Mouse (Mus musculus) embryo, embryonic 10 days (tissue): ENCODE results near the gene Havcr2.
"Not testable (repeated sequence)": the region's sequence is repeated elsewhere in the genome, so short reads cannot be mapped to it uniquely, and the experiment has no call there.

ENCODE experiments used
- DNase-seq: peaks from one replicate; pipeline ENCODE4 v3.0.0-alpha.2; 2015; ENCODE audit warnings: low spot score

Havcr2 gene

DNA sequence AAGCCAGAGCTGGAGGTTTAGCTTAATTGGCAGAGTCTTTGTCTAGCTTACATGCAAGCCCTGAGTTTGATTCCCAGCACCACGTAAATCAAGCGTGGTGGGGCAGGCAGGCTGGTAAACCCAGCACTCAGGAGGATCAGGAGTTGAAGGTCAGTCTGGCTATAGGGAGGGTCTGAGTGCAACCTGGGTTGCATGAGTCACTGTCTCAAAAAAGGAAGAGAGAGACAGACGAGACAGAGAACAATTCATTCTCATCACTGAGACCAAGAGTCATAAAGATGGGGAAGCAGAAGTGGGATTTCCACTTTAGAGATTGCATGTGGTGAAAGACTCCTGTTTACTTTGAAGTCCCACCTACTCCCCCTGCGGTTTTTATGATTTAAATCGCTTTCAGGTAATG is 6.6 kb downstream of the Havcr2 start:
- no peak for DNase-seq

GRCm38 (mm10) chr11:46461931-46462330 is 7.2 kb downstream of the Havcr2 start:
- DNase-seq = no peak

DNA sequence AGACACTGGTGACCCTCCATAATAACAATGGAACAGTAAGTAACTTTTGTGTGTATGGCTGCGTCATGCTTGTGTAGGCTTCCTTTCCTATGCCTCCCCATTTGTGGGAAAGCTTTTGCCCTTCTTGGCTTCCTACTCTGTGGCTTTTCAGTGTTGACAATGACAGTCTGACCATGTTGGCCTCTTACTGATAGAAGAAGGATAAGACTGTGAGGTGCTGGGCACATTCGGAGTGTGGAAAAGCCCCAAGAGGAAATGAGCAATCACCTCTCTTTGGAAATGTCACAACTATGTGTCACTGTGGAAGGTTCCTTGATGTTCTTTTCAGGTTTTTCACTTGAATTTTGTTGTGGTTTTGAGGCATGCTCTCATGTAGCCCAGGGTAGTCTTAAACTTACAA is 12.1 kb downstream of the Havcr2 start:
- no peak for DNase-seq

- no peak for DNase-seq
Observed at GRCm38 (mm10) chr11:46474220-46474619, 19.5 kb downstream of the Havcr2 start.

DNA sequence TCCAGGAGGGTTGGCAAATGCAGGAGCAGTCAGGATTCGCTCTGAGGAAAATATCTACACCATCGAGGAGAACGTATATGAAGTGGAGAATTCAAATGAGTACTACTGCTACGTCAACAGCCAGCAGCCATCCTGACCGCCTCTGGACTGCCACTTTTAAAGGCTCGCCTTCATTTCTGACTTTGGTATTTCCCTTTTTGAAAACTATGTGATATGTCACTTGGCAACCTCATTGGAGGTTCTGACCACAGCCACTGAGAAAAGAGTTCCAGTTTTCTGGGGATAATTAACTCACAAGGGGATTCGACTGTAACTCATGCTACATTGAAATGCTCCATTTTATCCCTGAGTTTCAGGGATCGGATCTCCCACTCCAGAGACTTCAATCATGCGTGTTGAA is 24.6 kb downstream of the Havcr2 start:
- DNase-seq = no peak

DNA sequence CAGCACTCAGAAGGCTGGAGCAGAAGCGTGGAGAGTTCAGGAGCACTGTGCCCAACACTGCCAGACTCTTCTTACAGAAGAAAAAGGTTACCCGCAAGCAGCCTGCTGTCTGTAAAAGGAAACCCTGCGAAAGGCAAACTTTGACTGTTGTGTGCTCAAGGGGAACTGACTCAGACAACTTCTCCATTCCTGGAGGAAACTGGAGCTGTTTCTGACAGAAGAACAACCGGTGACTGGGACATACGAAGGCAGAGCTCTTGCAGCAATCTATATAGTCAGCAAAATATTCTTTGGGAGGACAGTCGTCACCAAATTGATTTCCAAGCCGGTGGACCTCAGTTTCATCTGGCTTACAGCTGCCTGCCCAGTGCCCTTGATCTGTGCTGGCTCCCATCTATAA is 25.8 kb downstream of the Havcr2 start:
- DNase-seq = no peak

DNA sequence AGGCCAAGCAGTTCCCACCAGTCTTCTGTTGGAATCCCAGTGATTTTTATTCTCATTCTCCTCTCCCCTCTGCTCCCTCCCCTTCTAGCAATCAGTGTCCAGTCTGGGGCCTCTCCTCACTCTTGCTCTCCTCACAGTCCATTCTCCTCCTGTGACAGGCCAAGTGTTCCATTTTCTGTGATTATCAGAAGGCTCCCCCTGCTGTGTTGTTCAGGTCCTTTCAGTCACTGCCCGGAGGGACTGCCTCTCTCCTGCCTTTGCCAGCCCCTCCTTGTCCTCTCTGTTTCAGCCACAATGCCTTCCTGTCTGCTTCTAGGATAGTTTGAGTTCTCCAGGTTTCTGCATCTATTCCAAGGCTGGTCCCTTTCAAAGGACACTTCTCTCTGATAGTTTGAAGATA is 33.5 kb downstream of the Havcr2 start:
- DNase-seq = no peak

DNA sequence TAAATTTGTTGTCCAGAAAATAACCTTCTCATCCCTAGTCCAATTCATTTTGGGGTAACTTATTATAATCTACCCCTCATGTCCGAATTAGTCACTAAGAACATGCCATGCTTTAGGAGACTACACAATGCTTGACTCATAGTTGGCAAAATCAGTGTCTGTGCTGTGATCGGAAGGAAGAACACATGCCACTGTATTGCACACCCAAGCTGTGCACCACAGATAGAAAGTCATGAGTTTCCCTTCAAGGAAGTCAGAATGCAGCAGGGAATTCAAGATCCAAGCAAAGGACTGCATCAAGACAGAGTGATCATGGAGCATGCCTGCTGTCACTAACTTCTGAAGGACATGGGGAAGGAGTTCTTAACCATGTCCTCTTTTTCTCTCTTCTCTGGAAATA is 33.9 kb downstream of the Havcr2 start:
- DNase-seq = no peak

DNA sequence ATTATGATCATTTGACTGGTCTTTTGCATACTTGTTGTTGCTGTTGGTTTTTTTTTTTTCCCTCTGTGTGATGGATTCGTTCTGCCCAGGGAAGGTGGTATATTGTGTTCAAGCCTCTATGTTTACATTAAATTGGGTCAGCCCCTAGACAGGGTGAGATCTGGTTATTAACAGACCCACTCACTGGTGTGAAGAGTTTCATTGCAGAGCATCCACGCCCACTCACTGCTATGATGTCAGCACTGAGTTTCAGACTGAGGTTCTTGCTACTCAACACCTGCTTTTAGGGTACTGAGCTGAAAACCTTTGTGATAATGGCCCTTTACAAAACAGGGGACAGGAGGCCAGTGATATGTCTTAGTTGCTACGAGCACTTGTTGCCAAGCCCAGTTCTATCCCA is 52.4 kb downstream of the Havcr2 start:
- DNase-seq = no peak

DNA sequence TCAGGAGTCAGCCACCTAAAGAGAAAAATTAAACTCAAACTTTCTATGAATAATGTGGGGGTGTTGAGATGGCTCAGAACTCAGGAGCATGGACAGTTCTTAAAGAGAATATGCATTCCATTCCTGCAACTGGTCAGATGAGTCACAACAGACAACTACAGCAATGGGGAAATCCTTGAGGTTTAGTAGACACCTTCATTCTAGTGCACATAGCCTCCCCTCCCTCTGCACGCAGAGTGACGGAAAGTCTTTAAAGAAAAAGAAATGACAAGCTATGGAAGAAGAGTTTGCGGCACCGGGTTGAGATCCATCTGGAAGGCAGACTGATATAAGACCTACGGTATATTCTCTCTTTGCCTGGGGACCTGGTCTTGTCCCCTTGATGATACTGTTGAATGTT is 55.2 kb downstream of the Havcr2 start:
- DNase-seq = no peak

- not testable (repeated sequence) for DNase-seq
Observed at GRCm38 (mm10) chr11:46521341-46521740, 66.6 kb downstream of the Havcr2 start.

- DNase-seq = peak; percentile 48
Observed at GRCm38 (mm10) chr11:46522719-46523118, 68.0 kb downstream of the Havcr2 start.

DNA sequence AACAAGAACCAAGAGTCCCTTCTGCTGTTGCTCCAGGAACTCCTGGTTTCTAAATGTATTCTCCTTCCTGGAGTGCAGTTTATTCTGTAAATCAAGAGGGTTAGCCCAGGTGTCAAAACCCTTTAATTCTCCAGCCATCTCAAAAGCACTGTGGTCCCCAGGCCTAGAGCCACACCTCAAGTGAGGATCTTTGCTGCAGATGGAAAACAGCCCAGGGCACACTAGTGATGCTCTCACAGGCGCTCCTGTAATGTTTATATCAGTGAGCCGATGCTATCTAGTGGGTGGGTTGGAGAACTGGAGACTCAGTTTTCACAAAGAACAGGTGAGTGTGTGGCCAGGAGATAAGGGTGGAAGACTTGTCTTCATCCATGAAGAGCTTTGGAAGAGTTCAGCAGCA is 69.2 kb downstream of the Havcr2 start, which contains the start of gene Gm12169:
Gene Gm12169 (plus strand): TSS at position 301 of the 400 bp plus-strand sequence.
- DNase-seq = no peak

- DNase-seq = no peak
Observed at GRCm38 (mm10) chr11:46530149-46530548, 75.4 kb downstream of the Havcr2 start.
